Mouse (Mus musculus) macrophage (primary cell): ENCODE measurements around the gene Vma21. TPM values are rescaled to one million over a fixed set of nuclear protein-coding genes. Genes with fewer than 3 reads are reported as not detected.

Experiments
- H3K27ac ChIP-seq: fragments of 350-480 bp; formaldehyde crosslinking; 2 replicates; pipeline ENCODE4 v1.9.0; 2021
- H3K36me3 ChIP-seq: fragments of 350-480 bp; formaldehyde crosslinking; 2 replicates; pipeline ENCODE4 v1.9.0; 2021; ENCODE audit errors: inconsistent target
- H3K4me3 ChIP-seq: fragments of 350-480 bp; formaldehyde crosslinking; 2 replicates; pipeline ENCODE4 v1.9.0; 2021; ENCODE audit errors: inconsistent target
- H3K79me2 ChIP-seq: fragments of 350-480 bp; formaldehyde crosslinking; 2 replicates; pipeline ENCODE4 v1.9.0; 2021; ENCODE audit errors: inconsistent target
- WGBS: methylation state at CpG from one replicate; pipeline ENCODE4 v1.1.7; 2026; ENCODE audit warnings: inconsistent platforms; ENCODE audit not compliant: missing documents; 5-methylcytosine and 5-hydroxymethylcytosine counted together
- polyA plus RNA-seq: library from polyadenylated mRNA; stranded (reverse); fragments of 250-400 nt; gene quantifications from 3 replicates; pipeline ENCODE4 v1.2.4, GENCODE M21; 2018; ENCODE audit warnings: inconsistent platforms
- total RNA-seq, 78 experiments: library from RNA; depleted of rRNA; stranded (reverse); fragments of 250-400 nt; gene quantifications; 1 replicate in 9 of 78; 2 replicates in 24 of 78; 3 replicates in 43 of 78; 4 replicates in 2 of 78; pipeline ENCODE4 v1.2.4; 2018; ENCODE audit warnings: inconsistent platforms in 56 of 78

Gene Vma21
- total RNA-seq (2018; cell fraction: chromatin; rRNA removed): 10 to 100 TPM in 23 of 26 experiments, 1 to 10 TPM in 3; 4.9 to 31.8 (median 16.9) TPM
- total RNA-seq (2018; cell fraction: cytosol; rRNA removed): 10 to 100 TPM; 26.9 to 60.7 (median 46.9) TPM
- total RNA-seq (2018; cell fraction: nucleus; rRNA removed): 10 to 100 TPM; 24.9 to 54.6 (median 36.3) TPM
- polyA plus RNA-seq: 34.2 to 60.3 TPM (median 57.0 TPM) in 3 replicates

DNA sequence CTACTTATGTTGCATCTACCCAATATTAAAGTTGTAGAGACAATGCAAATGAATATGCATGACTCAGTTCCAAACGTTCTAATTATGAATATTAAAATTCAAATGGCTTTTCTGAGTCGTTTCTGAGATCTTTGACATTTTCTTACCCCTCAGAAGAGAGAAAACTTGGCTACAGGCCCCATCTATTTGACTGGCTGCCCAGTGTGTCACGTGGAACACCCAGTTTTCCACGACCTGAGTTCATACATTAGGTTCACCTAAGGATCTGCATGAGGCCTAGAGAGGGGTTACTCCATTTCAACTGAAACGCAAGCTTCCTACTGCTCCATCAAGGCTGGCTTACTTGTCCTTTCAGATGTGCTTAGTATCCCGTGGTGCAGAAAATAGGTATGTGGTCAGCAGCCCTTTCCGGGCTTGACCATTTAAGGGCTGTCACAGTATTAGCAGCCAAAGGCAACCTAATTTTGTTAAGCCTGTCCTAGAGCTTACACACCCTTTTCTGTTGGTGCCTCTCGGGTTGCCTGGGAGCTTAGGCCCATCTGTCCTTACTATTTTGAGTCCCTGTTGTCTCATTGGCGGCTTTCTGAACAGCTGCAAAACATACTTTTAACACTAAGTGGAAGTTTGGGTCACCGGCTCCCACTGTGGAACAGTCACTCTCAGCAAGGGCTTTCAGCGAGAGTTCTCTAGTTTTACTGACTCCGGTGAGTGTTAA, at the start of gene Vma21:
Gene Vma21 (plus strand): TSS at position 294 of the 715 bp plus-strand sequence.
- 43% methylated on average over 12 of the region's 12 CpGs for WGBS
- Histone ChIP-seq H3K36me3 (no peaks in the 10 kb centered on the region), H3K4me3 (peak within 1 kb of the TSS; percentile 62), H3K27ac (peak within 1 kb of the TSS; percentile 73), H3K79me2 (peaks cover 37% of the 10 kb centered on the region)

GRCm38 (mm10) chrX:71767909-71768308, 47.8 kb upstream of the Vma21 start:
- no peaks in the 10 kb centered on the region for H3K36me3 ChIP-seq
- no peaks in the 10 kb centered on the region for H3K79me2 ChIP-seq
- no peak overlapping the region for H3K4me3 ChIP-seq
- H3K27ac ChIP-seq: no peak overlapping the region
- WGBS: 100% methylated on average over 1 of the region's 1 CpGs

DNA sequence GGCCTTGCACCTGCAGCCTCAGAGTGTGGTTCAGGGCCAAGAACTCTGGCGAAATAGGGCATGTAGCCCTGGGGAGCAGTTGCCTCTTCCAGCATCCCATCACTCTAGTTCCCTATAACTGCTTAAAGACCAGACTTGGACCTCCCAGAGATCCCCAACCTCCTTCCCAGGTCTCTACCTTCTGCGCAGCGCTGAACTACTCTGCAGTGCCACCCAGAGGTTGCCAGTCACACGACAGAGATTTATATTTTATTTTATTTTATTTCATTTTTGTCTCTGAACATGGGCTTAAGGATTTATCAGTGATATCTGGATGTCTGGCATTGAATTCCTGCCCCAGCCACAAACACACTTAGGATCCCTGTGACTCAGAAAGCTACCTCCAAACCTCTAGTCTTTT, 24.6 kb upstream of the Vma21 start:
- Histone ChIP-seq H3K27ac (no peak overlapping the region), H3K4me3 (no peak overlapping the region), H3K36me3 (no peaks in the 10 kb centered on the region), H3K79me2 (no peaks in the 10 kb centered on the region)
- WGBS: 25% methylated on average over 4 of the region's 4 CpGs

DNA sequence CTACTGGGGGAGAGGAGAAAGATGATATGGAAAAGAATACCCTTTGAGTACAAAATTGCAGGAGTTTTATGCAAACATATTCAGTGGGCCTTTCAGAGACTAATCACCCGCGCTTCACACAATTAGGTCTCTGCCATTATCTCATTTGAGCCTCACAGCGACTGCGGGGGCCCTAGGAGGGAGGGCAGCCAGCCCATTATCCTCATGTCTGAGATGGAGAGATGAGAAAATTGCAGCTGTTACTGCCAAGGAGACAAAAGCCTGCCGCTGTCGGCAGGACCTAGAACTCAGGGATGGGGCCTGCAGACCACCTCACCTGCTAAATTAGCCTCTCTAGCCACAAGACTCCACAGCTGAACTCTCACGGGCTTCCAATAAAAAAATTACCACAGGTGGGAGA, 18.0 kb upstream of the Vma21 start:
- Histone ChIP-seq H3K27ac (no peak overlapping the region), H3K79me2 (no peaks in the 10 kb centered on the region), H3K36me3 (no peaks in the 10 kb centered on the region), H3K4me3 (no peak overlapping the region)
- 89% methylated on average over 7 of the region's 7 CpGs for WGBS

DNA sequence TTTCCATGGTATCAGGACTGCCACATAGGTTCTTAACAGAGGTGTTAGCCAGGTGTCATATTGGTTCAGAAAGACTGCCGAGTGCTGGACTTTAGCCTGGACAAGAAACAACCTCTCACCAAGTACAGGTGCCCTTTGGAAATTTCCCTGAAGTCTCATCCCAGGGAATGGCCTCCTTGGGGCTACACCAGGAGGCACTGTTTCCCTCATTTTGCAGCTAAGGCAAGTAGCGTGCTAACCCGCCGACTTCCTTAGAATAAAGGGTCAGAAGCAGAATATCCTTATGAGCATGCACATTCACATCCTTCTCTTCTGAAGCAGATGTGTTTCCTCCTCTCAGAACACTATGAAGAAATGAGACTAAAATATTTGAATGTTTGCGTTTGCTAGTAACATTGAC, 16.8 kb upstream of the Vma21 start:
- 77% methylated on average over 5 of the region's 5 CpGs for WGBS
- no peak overlapping the region for H3K4me3 ChIP-seq
- no peaks in the 10 kb centered on the region for H3K79me2 ChIP-seq
- no peaks in the 10 kb centered on the region for H3K36me3 ChIP-seq
- no peak overlapping the region for H3K27ac ChIP-seq

DNA sequence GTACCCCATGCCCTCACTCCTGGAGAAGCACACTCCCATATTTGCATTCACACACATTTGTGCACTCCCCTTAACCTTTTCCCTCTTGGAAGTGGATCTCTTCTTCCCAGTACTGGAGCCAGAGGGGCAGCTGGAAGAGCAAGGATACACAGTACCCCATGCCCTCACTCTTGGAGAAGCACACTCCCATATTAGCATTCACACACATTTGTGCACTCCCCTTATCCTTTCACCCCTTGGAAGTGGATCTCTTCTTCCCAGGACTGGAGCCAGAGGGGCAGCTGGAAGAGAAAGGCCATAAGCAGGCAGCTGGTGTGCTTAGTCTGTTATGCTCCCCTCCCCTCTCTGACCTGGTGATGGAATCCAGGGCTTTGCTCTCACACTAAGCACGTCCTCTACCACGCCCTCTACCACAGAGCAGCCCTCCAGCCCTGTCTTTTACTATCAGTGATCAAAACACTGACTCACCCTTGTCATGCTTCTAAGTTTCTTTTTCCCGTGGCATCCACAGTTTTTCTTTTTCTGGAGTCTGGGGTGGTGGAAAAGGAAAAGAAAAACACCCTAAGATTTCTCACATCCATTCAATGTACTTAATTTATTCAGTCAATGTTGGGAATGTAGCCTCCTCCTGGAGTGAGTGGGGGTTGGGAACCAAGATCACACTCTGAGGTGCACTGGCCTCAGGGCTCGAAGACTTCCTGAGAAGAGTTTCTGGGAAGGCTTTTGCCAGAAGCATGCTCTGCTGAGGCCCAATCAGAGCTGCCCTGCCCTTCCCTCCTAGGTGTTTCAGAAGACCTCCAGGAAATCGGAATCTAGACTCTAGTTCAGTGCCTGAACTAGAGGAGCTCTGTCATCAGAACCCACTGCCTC, 3.5 kb upstream of the Vma21 start:
- Histone ChIP-seq H3K27ac (peak overlapping the region; percentile 17; the same call in 1 of the 2 replicates), H3K36me3 (no peaks in the 10 kb centered on the region), H3K4me3 (no peak overlapping the region), H3K79me2 (peaks cover 4% of the 10 kb centered on the region)
- WGBS: 93% methylated on average over 2 of the region's 5 CpGs

DNA sequence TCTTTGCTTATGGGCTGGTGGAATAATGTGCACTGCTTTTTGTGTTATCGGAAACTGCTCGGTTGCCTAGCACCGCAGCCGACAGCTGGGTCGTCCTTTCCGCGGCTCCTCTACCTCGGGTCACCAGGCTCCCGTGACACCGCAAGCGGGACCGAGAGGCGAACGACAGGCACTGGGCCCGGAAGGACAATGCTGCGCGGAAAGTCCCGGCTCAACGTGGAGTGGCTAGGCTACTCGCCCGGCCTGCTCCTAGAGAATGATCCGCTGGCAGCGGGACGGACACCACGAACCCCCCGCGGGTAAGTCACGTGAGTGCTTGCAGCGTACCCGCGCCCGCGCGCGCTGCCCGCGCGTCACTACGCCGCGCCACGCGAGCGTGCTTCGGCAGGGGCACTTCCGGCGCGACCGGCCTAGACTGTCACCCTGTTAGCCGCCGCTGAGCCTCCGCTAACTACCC, 705 bp downstream of the Vma21 start:
- 23% methylated on average over 31 of the region's 52 CpGs for WGBS
- H3K4me3 ChIP-seq: peak overlapping the region; percentile 62

DNA sequence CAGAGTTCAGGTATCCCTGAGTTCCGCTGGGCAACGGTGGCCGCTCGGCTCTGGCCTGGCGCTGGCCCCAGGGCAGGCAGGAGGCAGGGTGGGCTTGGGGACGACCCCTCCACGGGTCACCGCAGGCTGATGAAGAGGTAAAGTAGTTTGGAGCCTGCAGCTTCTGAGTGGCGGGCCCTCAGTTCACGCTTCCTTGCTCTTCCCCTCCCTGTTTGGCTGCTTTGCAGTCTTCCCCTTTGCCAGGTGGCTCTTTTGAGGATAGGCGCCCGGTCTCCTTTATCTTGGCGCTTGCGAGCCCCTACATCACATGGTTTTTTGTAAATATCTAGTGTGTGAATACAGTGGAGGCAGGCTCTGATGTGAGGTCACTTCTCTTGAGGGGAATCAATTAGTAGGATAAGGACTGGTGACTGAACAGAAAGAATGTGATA, 1.2 kb downstream of the Vma21 start:
- peak overlapping the region; percentile 58 for H3K27ac ChIP-seq
- peak overlapping the region; percentile 62 for H3K4me3 ChIP-seq
- H3K36me3 ChIP-seq: no peaks in the 10 kb centered on the region
- peaks cover 37% of the 10 kb centered on the region for H3K79me2 ChIP-seq
- WGBS: 20% methylated on average over 10 of the region's 14 CpGs

More for the DNA sequence above, 705 bp downstream of the Vma21 start:
- H3K79me2 ChIP-seq: peaks cover 37% of the 10 kb centered on the region
- H3K27ac ChIP-seq: peak overlapping the region; percentile 73
- no peaks in the 10 kb centered on the region for H3K36me3 ChIP-seq

DNA sequence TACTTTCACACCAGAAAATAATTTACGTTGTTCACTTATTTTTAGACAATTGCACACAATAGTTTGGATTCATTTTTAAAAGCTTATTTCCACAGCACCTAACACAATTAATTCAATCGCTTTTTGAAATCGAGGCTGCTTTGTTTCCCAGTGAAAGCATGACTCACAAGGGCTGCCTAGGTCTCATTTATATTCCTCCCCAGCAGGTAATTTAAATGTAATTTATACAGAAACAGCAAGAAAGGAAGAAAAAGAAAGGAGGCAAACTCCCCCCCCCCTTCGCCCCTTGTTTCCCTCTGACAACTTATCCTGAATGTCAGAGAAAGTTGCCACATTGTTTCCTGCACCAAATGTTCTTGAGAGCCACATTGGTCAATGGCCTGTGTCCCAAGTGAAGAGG, 23.2 kb downstream of the Vma21 start:
- 92% methylated on average over 3 of the region's 4 CpGs for WGBS
- H3K36me3 ChIP-seq: no peaks in the 10 kb centered on the region
- H3K27ac ChIP-seq: no peak overlapping the region
- H3K4me3 ChIP-seq: no peak overlapping the region
- H3K79me2 ChIP-seq: no peaks in the 10 kb centered on the region

DNA sequence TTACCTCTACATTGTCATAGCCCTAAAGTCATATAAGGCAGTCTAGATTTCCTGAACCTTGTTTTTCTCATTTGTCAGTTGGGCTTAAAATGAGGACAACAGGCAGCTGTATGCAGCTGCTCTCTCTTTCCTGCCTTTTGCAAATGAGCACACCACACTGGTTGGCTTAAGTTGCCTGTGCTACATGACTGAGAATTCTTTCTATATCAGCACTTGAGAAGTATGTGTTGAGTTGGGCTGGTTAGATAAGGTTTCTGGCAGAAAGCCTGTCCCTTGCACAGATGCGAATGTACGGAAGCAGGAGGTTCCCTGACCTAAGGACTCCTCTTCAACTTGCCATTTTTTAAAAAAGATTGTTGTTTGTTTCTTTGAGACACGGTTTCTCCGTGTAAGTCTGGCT, 31.0 kb downstream of the Vma21 start:
- Histone ChIP-seq H3K79me2 (no peaks in the 10 kb centered on the region), H3K4me3 (no peak overlapping the region), H3K27ac (no peak overlapping the region), H3K36me3 (no peaks in the 10 kb centered on the region)
- WGBS: 90% methylated on average over 4 of the region's 4 CpGs

GRCm38 (mm10) chrX:71853798-71854197, 38.1 kb downstream of the Vma21 start:
- no peak overlapping the region for H3K27ac ChIP-seq

More at GRCm38 (mm10) chrX:71853798-71854197, 38.1 kb downstream of the Vma21 start:
- no peak overlapping the region for H3K4me3 ChIP-seq
- no peaks in the 10 kb centered on the region for H3K36me3 ChIP-seq
- no peaks in the 10 kb centered on the region for H3K79me2 ChIP-seq

Other genes with a start within 250 kb of the Vma21 start
- not detected in 3 replicates for gene Gpr50, start 152.3 kb upstream of the Vma21 start, polyA plus RNA-seq
- 0.09 TPM in 1 of 3 replicates, not detected in the others for gene Gm1141, start 105.1 kb downstream of the Vma21 start, polyA plus RNA-seq
- not detected in 3 replicates for gene Prrg3, start 146.7 kb downstream of the Vma21 start, polyA plus RNA-seq
- not detected in 3 replicates for gene Fate1, start 157.1 kb downstream of the Vma21 start, polyA plus RNA-seq
- gene Cnga2, start 175.9 kb downstream of the Vma21 start, polyA plus RNA-seq: not detected in 3 replicates